Comparison of ENCODE assay signal across 9 mouse cellular contexts in genomic region chr3:103852565-103853299, GRCm38 (mm10). TPM values are rescaled to one million over a fixed set of nuclear protein-coding genes. Genes with fewer than 3 reads are reported as not detected.
DNase-seq lines count a peak whose midpoint lies in the region; ATAC-seq lines count a peak whose summit lies in the region.
"Had no signal": no experiment of that assay in that cellular context is flagged by ENCODE, and none has a peak within 500 bp of the region (broad histone marks: within the 10 kb centered on the region; RNA-seq: fewer than 3 reads in every experiment).

No protein-coding gene starts in this region.

- no peak for ATAC-seq in hindbrain, embryonic 11.5 days (ENCODE audit: low FRiP score)
- ATAC-seq in hindbrain, embryonic 12.5 days (ENCODE audit: low FRiP score) = no peak
- no peak for ATAC-seq in embryonic facial prominence, embryonic 14.5 days (ENCODE audit: low read depth)
- ATAC-seq in hindbrain, embryonic 13.5 days (ENCODE audit: low FRiP score) = no peak

- no peaks in the 10 kb centered on the region for H3K4me1 ChIP-seq in hindbrain, embryonic 11.5 days (replicated peaks; ENCODE audit: control insufficient read depth, insufficient read depth, low read length)
- no peaks in the 10 kb centered on the region for H3K4me1 ChIP-seq in hindbrain, embryonic 12.5 days
- H3K4me1 ChIP-seq in embryonic facial prominence, embryonic 14.5 days (ENCODE audit: control insufficient read depth, insufficient read depth, low read length) = no peaks in the 10 kb centered on the region
- H3K4me1 ChIP-seq in hindbrain, embryonic 13.5 days (replicated peaks) = no peaks in the 10 kb centered on the region
- H3K4me1 ChIP-seq: limb, embryonic 13.5 days had no signal

- no peaks in the 10 kb centered on the region for H3K36me3 ChIP-seq in hindbrain, embryonic 11.5 days (ENCODE audit: control insufficient read depth, insufficient read depth, low read length)
- H3K36me3 ChIP-seq in hindbrain, embryonic 12.5 days = no peaks in the 10 kb centered on the region
- H3K36me3 ChIP-seq in embryonic facial prominence, embryonic 14.5 days (ENCODE audit: control insufficient read depth, insufficient read depth, low read length) = no peaks in the 10 kb centered on the region
- H3K36me3 ChIP-seq in hindbrain, embryonic 13.5 days = no peaks in the 10 kb centered on the region
- H3K36me3 ChIP-seq: limb, embryonic 13.5 days had no signal

- WGBS in hindbrain, embryonic 11.5 days = 64% methylated on average over 3 of the region's 3 CpGs
- 71% methylated on average over 3 of the region's 3 CpGs for WGBS in hindbrain, embryonic 12.5 days
- WGBS in embryonic facial prominence, embryonic 14.5 days = 67% methylated on average over 3 of the region's 3 CpGs
- 68% methylated on average over 3 of the region's 3 CpGs for WGBS in hindbrain, embryonic 13.5 days

- H3K9me3 ChIP-seq in hindbrain, embryonic 11.5 days (ENCODE audit: control insufficient read depth, low read length) = no peaks in the 10 kb centered on the region
- H3K9me3 ChIP-seq in hindbrain, embryonic 12.5 days (replicated peaks) = no peaks in the 10 kb centered on the region
- H3K9me3 ChIP-seq in embryonic facial prominence, embryonic 14.5 days (ENCODE audit: control insufficient read depth, low read length) = no peaks in the 10 kb centered on the region
- H3K9me3 ChIP-seq in hindbrain, embryonic 13.5 days = no peaks in the 10 kb centered on the region
- H3K9me3 ChIP-seq: limb, embryonic 13.5 days had no signal

- intact Hi-C loops in left cerebral cortex, postnatal 4 days (cut with DNase I) = no loop called here

- no peaks in the 10 kb centered on the region for H3K27me3 ChIP-seq in hindbrain, embryonic 11.5 days (ENCODE audit: control insufficient read depth, insufficient read depth, low read length)
- H3K27me3 ChIP-seq in hindbrain, embryonic 12.5 days = no peaks in the 10 kb centered on the region
- H3K27me3 ChIP-seq in embryonic facial prominence, embryonic 14.5 days (replicated peaks; ENCODE audit: control insufficient read depth, insufficient read depth, low read length) = no peaks in the 10 kb centered on the region
- H3K27me3 ChIP-seq in hindbrain, embryonic 13.5 days = no peaks in the 10 kb centered on the region
- H3K27me3 ChIP-seq: limb, embryonic 13.5 days had no signal

- no peak overlapping the region for H3K9ac ChIP-seq in hindbrain, embryonic 11.5 days (ENCODE audit: low read depth, low read length)
- H3K9ac ChIP-seq in hindbrain, embryonic 12.5 days = no peak overlapping the region
- no peak overlapping the region for H3K9ac ChIP-seq in embryonic facial prominence, embryonic 14.5 days (ENCODE audit: low read depth, low read length)
- no peak overlapping the region for H3K9ac ChIP-seq in hindbrain, embryonic 13.5 days
- H3K9ac ChIP-seq: limb, embryonic 13.5 days had no signal

- H3K27ac ChIP-seq in hindbrain, embryonic 11.5 days (ENCODE audit: low read depth, low read length) = no peak overlapping the region
- H3K27ac ChIP-seq in hindbrain, embryonic 12.5 days = no peak overlapping the region
- H3K27ac ChIP-seq in embryonic facial prominence, embryonic 14.5 days (replicated peaks; ENCODE audit: low read depth, low read length) = no peak overlapping the region
- no peak overlapping the region for H3K27ac ChIP-seq in hindbrain, embryonic 13.5 days
- H3K27ac ChIP-seq: limb, embryonic 13.5 days had no signal

- H3K4me2 ChIP-seq in hindbrain, embryonic 11.5 days (replicated peaks; ENCODE audit: low read depth, low read length) = no peak overlapping the region
- no peak overlapping the region for H3K4me2 ChIP-seq in hindbrain, embryonic 12.5 days (replicated peaks)
- no peak overlapping the region for H3K4me2 ChIP-seq in embryonic facial prominence, embryonic 14.5 days (ENCODE audit: low read depth, low read length)
- H3K4me2 ChIP-seq in hindbrain, embryonic 13.5 days = no peak overlapping the region
- H3K4me2 ChIP-seq: limb, embryonic 13.5 days had no signal

- DNase-seq in hindbrain, embryonic 11.5 days (ENCODE audit: low spot score) = peak; percentile 43
- DNase-seq in CD4-positive, CD25-positive, alpha-beta regulatory T cell, adult 2 months (ENCODE audit: low read depth, low spot score) = peak; percentile 95
- peak; percentile 45 for DNase-seq in adrenal gland, postnatal 25 days
- peak; percentile 39 for DNase-seq in embryonic facial prominence, embryonic 14.5 days (ENCODE audit: low spot score)
- peak; percentile 73 for DNase-seq in left cerebral cortex, postnatal 4 days
- DNase-seq in right cerebral cortex, postnatal 4 days = peak; percentile 44

- H3K4me3 ChIP-seq in hindbrain, embryonic 11.5 days (ENCODE audit: low read depth, low read length) = no peak overlapping the region
- no peak overlapping the region for H3K4me3 ChIP-seq in hindbrain, embryonic 12.5 days
- no peak overlapping the region for H3K4me3 ChIP-seq in embryonic facial prominence, embryonic 14.5 days (ENCODE audit: low read depth, low read length)
- no peak overlapping the region for H3K4me3 ChIP-seq in hindbrain, embryonic 13.5 days
- H3K4me3 ChIP-seq: limb, embryonic 13.5 days had no signal

RNA-seq across cellular contexts. Expression of gene Ptpn22, which starts 6.9 kb away (rescaled TPM):
- 0.08 TPM in 1 of 2 replicates, not detected in the other for polyA plus RNA-seq in hindbrain, embryonic 11.5 days (2014; fragmentation: Nextera tagmentation; extraction: Ambion mirVana)
- 0.27 and 0.51 TPM in 2 replicates for polyA plus RNA-seq in hindbrain, embryonic 12.5 days (2016; fragmentation: Nextera tagmentation; extraction: Ambion mirVana)
- total RNA-seq in adrenal gland, postnatal 25 days (2021) = 1.1 TPM in 1 of 2 replicates, not detected in the other
- 0.76 and 0.96 TPM in 2 replicates for polyA plus RNA-seq in embryonic facial prominence, embryonic 14.5 days (2014; fragmentation: Nextera tagmentation; extraction: Ambion mirVana)
- total RNA-seq in left cerebral cortex, postnatal 4 days (2021) = under 1 TPM; 0.32 to 0.64 TPM
- polyA plus RNA-seq in hindbrain, embryonic 13.5 days (2015; fragmentation: Nextera tagmentation; extraction: Ambion mirVana) = 0.38 and 0.47 TPM in 2 replicates

RNA-seq across cellular contexts. Expression of gene Bcl2l15, which starts 20.3 kb away (rescaled TPM):
- polyA plus RNA-seq in hindbrain, embryonic 11.5 days (2014; fragmentation: Nextera tagmentation; extraction: Ambion mirVana) = 0.18 and 0.65 TPM in 2 replicates
- polyA plus RNA-seq in hindbrain, embryonic 12.5 days (2016; fragmentation: Nextera tagmentation; extraction: Ambion mirVana) = 0.52 TPM in 1 of 2 replicates, not detected in the other
- total RNA-seq in adrenal gland, postnatal 25 days (2021) = 0.70 TPM in 1 of 2 replicates, not detected in the other
- polyA plus RNA-seq in embryonic facial prominence, embryonic 14.5 days (2014; fragmentation: Nextera tagmentation; extraction: Ambion mirVana) = 0.42 and 0.63 TPM in 2 replicates
- under 1 TPM in 1 of 2 experiments, not detected in 1; 0.76 TPM for total RNA-seq in left cerebral cortex, postnatal 4 days (2021)
- polyA plus RNA-seq in hindbrain, embryonic 13.5 days (2015; fragmentation: Nextera tagmentation; extraction: Ambion mirVana) = 0.17 and 0.41 TPM in 2 replicates

RNA-seq across cellular contexts. Expression of gene Gm43064, which starts 43.4 kb away (rescaled TPM):
- 0.14 and 0.37 TPM in 2 replicates for polyA plus RNA-seq in hindbrain, embryonic 11.5 days (2014; fragmentation: Nextera tagmentation; extraction: Ambion mirVana)
- polyA plus RNA-seq in hindbrain, embryonic 12.5 days (2016; fragmentation: Nextera tagmentation; extraction: Ambion mirVana) = 0.23 and 0.42 TPM in 2 replicates
- 0.21 TPM in 1 of 2 replicates, not detected in the other for total RNA-seq in adrenal gland, postnatal 25 days (2021)
- 0.17 and 0.41 TPM in 2 replicates for polyA plus RNA-seq in embryonic facial prominence, embryonic 14.5 days (2014; fragmentation: Nextera tagmentation; extraction: Ambion mirVana)
- total RNA-seq in left cerebral cortex, postnatal 4 days (2021) = not detected
- polyA plus RNA-seq in hindbrain, embryonic 13.5 days (2015; fragmentation: Nextera tagmentation; extraction: Ambion mirVana) = 0.53 TPM in 1 of 2 replicates, not detected in the other

RNA-seq across cellular contexts. Expression of gene Ap4b1, which starts 43.4 kb away (rescaled TPM):
- polyA plus RNA-seq in hindbrain, embryonic 11.5 days (2014; fragmentation: Nextera tagmentation; extraction: Ambion mirVana) = 24.7 and 25.2 TPM in 2 replicates
- polyA plus RNA-seq in hindbrain, embryonic 12.5 days (2016; fragmentation: Nextera tagmentation; extraction: Ambion mirVana) = 24.6 and 26.1 TPM in 2 replicates
- total RNA-seq in adrenal gland, postnatal 25 days (2021) = 19.6 and 23.5 TPM in 2 replicates
- 23.9 and 24.9 TPM in 2 replicates for polyA plus RNA-seq in embryonic facial prominence, embryonic 14.5 days (2014; fragmentation: Nextera tagmentation; extraction: Ambion mirVana)
- 10 to 100 TPM; 14.0 to 16.7 TPM for total RNA-seq in left cerebral cortex, postnatal 4 days (2021)
- polyA plus RNA-seq in hindbrain, embryonic 13.5 days (2015; fragmentation: Nextera tagmentation; extraction: Ambion mirVana) = 22.9 and 25.1 TPM in 2 replicates

RNA-seq across cellular contexts. Expression of gene Dclre1b, which starts 43.5 kb away (rescaled TPM):
- polyA plus RNA-seq in hindbrain, embryonic 11.5 days (2014; fragmentation: Nextera tagmentation; extraction: Ambion mirVana) = 31.4 and 40.3 TPM in 2 replicates
- polyA plus RNA-seq in hindbrain, embryonic 12.5 days (2016; fragmentation: Nextera tagmentation; extraction: Ambion mirVana) = 22.1 and 24.0 TPM in 2 replicates
- total RNA-seq in adrenal gland, postnatal 25 days (2021) = 11.3 and 13.4 TPM in 2 replicates
- polyA plus RNA-seq in embryonic facial prominence, embryonic 14.5 days (2014; fragmentation: Nextera tagmentation; extraction: Ambion mirVana) = 22.3 and 25.9 TPM in 2 replicates
- total RNA-seq in left cerebral cortex, postnatal 4 days (2021) = 10 to 100 TPM; 10.3 to 10.7 TPM
- polyA plus RNA-seq in hindbrain, embryonic 13.5 days (2015; fragmentation: Nextera tagmentation; extraction: Ambion mirVana) = 22.2 and 23.4 TPM in 2 replicates

Comparison
In these comparisons a context has a peak if more than half of its experiments do, and no peak if none do; other contexts are left out.
1. DNase-seq: peak in every context shown above with its lines; median percentile 95 in CD4-positive, CD25-positive, alpha-beta regulatory T cell, adult 2 months; 73 in left cerebral cortex, postnatal 4 days; 45 in adrenal gland, postnatal 25 days; 44 in right cerebral cortex, postnatal 4 days; 43 in hindbrain, embryonic 11.5 days; 39 in embryonic facial prominence, embryonic 14.5 days.